Comparison of ENCODE assay signal across 8 mouse cellular contexts in the genomic region with DNA sequence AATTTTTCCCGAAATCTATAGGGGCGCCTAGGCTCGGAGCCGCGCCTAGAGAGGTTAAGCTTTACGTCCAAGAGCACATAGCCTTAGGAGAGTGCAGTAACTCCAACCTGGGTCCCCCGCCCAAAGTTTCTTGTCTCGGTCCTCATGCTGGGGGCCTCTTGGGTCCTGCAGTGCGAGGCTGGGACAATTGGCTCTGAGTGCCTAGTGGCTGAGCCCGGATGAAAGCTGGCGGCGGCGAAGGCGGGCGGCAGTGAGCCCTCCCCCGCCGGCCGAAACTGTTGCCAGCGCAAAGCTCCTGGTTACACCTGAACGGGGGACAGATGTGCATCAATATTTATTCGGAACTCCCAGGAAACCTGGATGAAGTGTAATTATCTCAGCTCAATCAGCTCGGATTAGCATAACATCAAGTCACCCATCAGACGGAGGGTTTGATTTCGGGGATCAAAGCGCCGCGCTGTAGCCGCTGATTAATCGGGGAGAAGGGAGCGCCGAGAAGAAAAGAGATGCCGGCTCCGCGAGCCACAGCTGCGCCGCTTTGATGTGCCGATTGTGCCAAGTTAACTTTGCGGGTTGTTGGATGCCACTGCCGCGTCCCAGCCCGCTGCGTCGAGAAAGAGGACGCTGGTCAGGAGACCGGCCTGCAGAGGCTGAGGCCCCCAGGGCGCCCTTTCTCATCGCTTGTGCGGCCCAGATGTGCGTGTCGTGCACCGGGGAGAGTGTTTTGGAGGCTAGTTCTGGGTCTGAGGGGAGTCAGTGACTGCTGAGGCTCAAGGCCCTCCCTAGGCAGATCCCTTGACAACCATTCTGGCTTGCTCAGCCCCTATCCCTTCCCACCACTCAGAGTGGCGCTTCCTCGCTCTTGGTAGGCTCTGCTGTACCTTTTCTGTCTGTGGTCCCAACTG.
DNase-seq lines count a peak whose midpoint lies in the region; ATAC-seq and TF ChIP-seq lines count a peak whose summit lies in the region.

No protein-coding gene starts in this region.

- peak overlapping the region; percentile 68 for H3K4me2 ChIP-seq in hindbrain, embryonic 12.5 days (replicated peaks)
- H3K4me2 ChIP-seq in midbrain, embryonic 15.5 days = peak overlapping the region; percentile 47

- ATAC-seq in hindbrain, embryonic 12.5 days (ENCODE audit: low FRiP score) = peak; percentile 61
- ATAC-seq in midbrain, embryonic 15.5 days (replicated peaks) = peak; percentile 79

- H3K36me3 ChIP-seq in hindbrain, embryonic 12.5 days = no peaks in the 10 kb centered on the region
- no peaks in the 10 kb centered on the region for H3K36me3 ChIP-seq in midbrain, embryonic 15.5 days (replicated peaks)
- H3K36me3 ChIP-seq in thymus, adult 2 months (ENCODE audit: control insufficient read depth, insufficient read depth, low read length) = no peaks in the 10 kb centered on the region

- peak overlapping the region; percentile 27; the same call in 1 of the 2 replicates for H3K9ac ChIP-seq in hindbrain, embryonic 12.5 days
- 0 out of 2 replicates have a peak overlapping the region, but pooled peaks have one; percentile 20 for H3K9ac ChIP-seq in midbrain, embryonic 15.5 days

- WGBS in hindbrain, embryonic 12.5 days = under 1% methylated on average over 53 of the region's 53 CpGs
- 1% methylated on average over 53 of the region's 53 CpGs for WGBS in midbrain, embryonic 15.5 days
- WGBS in thymus, adult 2 months = 6% methylated on average over 53 of the region's 53 CpGs

- TF ChIP-seq CTCF in thymus, adult 2 months (IDR thresholded peaks at IDR 0.05; ENCODE audit: borderline replicate concordance, control insufficient read depth, extremely low read depth, insufficient read depth, low read length, poor library complexity) = no peak

- no peaks in the 10 kb centered on the region for H3K9me3 ChIP-seq in hindbrain, embryonic 12.5 days (replicated peaks)
- H3K9me3 ChIP-seq in midbrain, embryonic 15.5 days = no peaks in the 10 kb centered on the region

- H3K4me3 ChIP-seq in hindbrain, embryonic 12.5 days = peak overlapping the region; percentile 34
- peak overlapping the region; percentile 21 for H3K4me3 ChIP-seq in midbrain, embryonic 15.5 days
- H3K4me3 ChIP-seq in thymus, adult 2 months (ENCODE audit: control insufficient read depth, insufficient read depth, low read length) = no peak overlapping the region

- DNase-seq in kidney, postnatal 10 days = peak; percentile 15
- no peak for DNase-seq in kidney, adult 8-10 months
- peak; percentile 72 for DNase-seq in embryo, embryonic 10 days (ENCODE audit: low spot score)
- no peak for DNase-seq in thymus, adult 2 months
- no peak for DNase-seq in spleen, postnatal 4 days (ENCODE audit: low spot score in 2 of 2)
- no peak for DNase-seq in left cerebral cortex, adult 9 months (ENCODE audit: low spot score in 2 of 2)

- no peak for TF ChIP-seq POLR2A in thymus, adult 2 months (IDR thresholded peaks at IDR 0.05; ENCODE audit: control insufficient read depth, extremely low read depth, insufficient read depth, low read length, poor library complexity)

- peaks cover 17% of the 10 kb centered on the region for H3K4me1 ChIP-seq in hindbrain, embryonic 12.5 days
- H3K4me1 ChIP-seq in midbrain, embryonic 15.5 days = peaks cover 27% of the 10 kb centered on the region
- no peaks in the 10 kb centered on the region for H3K4me1 ChIP-seq in thymus, adult 2 months (replicated peaks; ENCODE audit: control insufficient read depth, insufficient read depth, low read length)

- peaks cover 52% of the 10 kb centered on the region for H3K27me3 ChIP-seq in hindbrain, embryonic 12.5 days
- H3K27me3 ChIP-seq in midbrain, embryonic 15.5 days (replicated peaks) = peaks cover 17% of the 10 kb centered on the region; the same call in 1 of the 2 replicates
- peaks cover 2% of the 10 kb centered on the region; the same call in 1 of the 2 replicates for H3K27me3 ChIP-seq in thymus, adult 2 months (ENCODE audit: control insufficient read depth, insufficient read depth, low read length)

- peak overlapping the region; percentile 44; the same call in 1 of the 2 replicates for H3K27ac ChIP-seq in hindbrain, embryonic 12.5 days
- H3K27ac ChIP-seq in midbrain, embryonic 15.5 days = peak overlapping the region; percentile 72
- H3K27ac ChIP-seq in thymus, adult 2 months (ENCODE audit: control insufficient read depth, insufficient read depth, low read length) = no peak overlapping the region

Comparison
In these comparisons a context has a peak if more than half of its experiments do, and no peak if none do; other contexts are left out.
1. DNase-seq: peak in kidney, postnatal 10 days (single experiment) and embryo, embryonic 10 days (single experiment); none in kidney, adult 8-10 months (0 of 2), thymus, adult 2 months (single experiment), spleen, postnatal 4 days (0 of 2) and left cerebral cortex, adult 9 months (0 of 2).